10 mouse cellular contexts compared by ENCODE assay signal in the genomic region with DNA sequence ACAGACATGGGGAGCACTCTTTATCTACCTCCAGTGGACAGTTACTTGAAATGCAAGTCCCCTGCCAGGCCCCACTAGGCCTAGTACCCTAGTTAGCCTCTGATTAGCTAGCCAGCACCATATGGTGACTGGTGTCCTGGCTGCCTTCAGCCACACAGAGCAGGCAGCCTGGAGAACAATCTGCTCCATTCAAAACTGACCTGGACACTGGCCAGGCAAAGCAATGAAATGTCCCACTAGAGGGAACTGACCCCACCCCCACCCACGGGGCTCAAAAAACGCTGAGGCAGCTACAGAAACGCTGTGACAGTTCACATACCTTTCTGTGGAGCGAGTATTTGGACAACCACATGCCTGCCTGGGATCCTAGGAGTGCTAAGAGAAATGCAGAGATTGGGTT. TPM values are rescaled to one million over a fixed set of nuclear protein-coding genes. Genes with fewer than 3 reads are reported as not detected.
DNase-seq lines count a peak whose midpoint lies in the region; ATAC-seq lines count a peak whose summit lies in the region.
"Had no signal": no experiment of that assay in that cellular context is flagged by ENCODE, and none has a peak within 500 bp of the region (broad histone marks: within the 10 kb centered on the region; RNA-seq: fewer than 3 reads in every experiment).

No protein-coding gene starts in this region.

- H3K4me1 ChIP-seq in forebrain, embryonic 12.5 days, result peaks cover 51% of the 10 kb centered on the region
- peaks cover 51% of the 10 kb centered on the region for H3K4me1 ChIP-seq in kidney, embryonic 15.5 days
- peaks cover 17% of the 10 kb centered on the region for H3K4me1 ChIP-seq in midbrain, embryonic 11.5 days (ENCODE audit: control insufficient read depth, insufficient read depth, low read length)

- H3K27me3 ChIP-seq in forebrain, embryonic 12.5 days, result no peaks in the 10 kb centered on the region; the same call in 1 of the 2 replicates
- peaks cover 13% of the 10 kb centered on the region; the same call in 1 of the 2 replicates for H3K27me3 ChIP-seq in kidney, embryonic 15.5 days
- H3K27me3 ChIP-seq in midbrain, embryonic 11.5 days (ENCODE audit: control insufficient read depth, insufficient read depth, low read length), result no peaks in the 10 kb centered on the region

- H3K9ac ChIP-seq in forebrain, embryonic 12.5 days, result no peak overlapping the region; the same call in 1 of the 2 replicates
- H3K9ac ChIP-seq in kidney, embryonic 15.5 days, result no peak overlapping the region
- no peak overlapping the region; the same call in 1 of the 2 replicates for H3K9ac ChIP-seq in midbrain, embryonic 11.5 days (ENCODE audit: low read length)

- ATAC-seq in forebrain, embryonic 12.5 days (ENCODE audit: low FRiP score), result peak; percentile 32; the same call in 1 of the 2 replicates
- ATAC-seq in kidney, embryonic 15.5 days (replicated peaks; ENCODE audit: low FRiP score), result no peak
- ATAC-seq in midbrain, embryonic 11.5 days (ENCODE audit: low FRiP score), result no peak

- no peak overlapping the region for H3K4me3 ChIP-seq in forebrain, embryonic 12.5 days (replicated peaks)
- no peak overlapping the region for H3K4me3 ChIP-seq in kidney, embryonic 15.5 days (replicated peaks)
- H3K4me3 ChIP-seq in midbrain, embryonic 11.5 days (ENCODE audit: low read depth, low read length), result no peak overlapping the region

- peak overlapping the region; percentile 92 for H3K27ac ChIP-seq in forebrain, embryonic 12.5 days
- peak overlapping the region; percentile 71 for H3K27ac ChIP-seq in kidney, embryonic 15.5 days
- peak overlapping the region; percentile 7; the same call in 1 of the 2 replicates for H3K27ac ChIP-seq in midbrain, embryonic 11.5 days (ENCODE audit: low read depth, low read length)
- H3K27ac ChIP-seq: macrophage had no signal

- no peaks in the 10 kb centered on the region for H3K9me3 ChIP-seq in forebrain, embryonic 12.5 days
- H3K9me3 ChIP-seq in kidney, embryonic 15.5 days (replicated peaks), result no peaks in the 10 kb centered on the region
- no peaks in the 10 kb centered on the region for H3K9me3 ChIP-seq in midbrain, embryonic 11.5 days (ENCODE audit: control insufficient read depth, low read length)

- DNase-seq in embryo, embryonic 11 days, result peak; percentile 47
- no peak for DNase-seq in embryo, embryonic 9.5 days (ENCODE audit: extremely low spot score)
- DNase-seq in MN1 (ENCODE audit: low spot score), result peak; percentile 79
- no peak for DNase-seq in midbrain, embryonic 11.5 days (ENCODE audit: low spot score, missing footprints)
- no peak for DNase-seq in adrenal gland, adult 18-20 months (ENCODE audit: low spot score in 2 of 2)
- no peak for DNase-seq in frontal cortex, adult 2 months (ENCODE audit: extremely low spot score in 1 of 2, low spot score in 1 of 2)

- no peaks in the 10 kb centered on the region for H3K36me3 ChIP-seq in forebrain, embryonic 12.5 days (replicated peaks)
- no peaks in the 10 kb centered on the region for H3K36me3 ChIP-seq in kidney, embryonic 15.5 days
- H3K36me3 ChIP-seq in midbrain, embryonic 11.5 days (ENCODE audit: control insufficient read depth, insufficient read depth, low read length), result no peaks in the 10 kb centered on the region

- WGBS in forebrain, embryonic 12.5 days, result 26% methylated on average over 4 of the region's 4 CpGs
- WGBS in kidney, embryonic 15.5 days, result 31% methylated on average over 4 of the region's 4 CpGs
- WGBS in midbrain, embryonic 11.5 days, result 58% methylated on average over 4 of the region's 4 CpGs

- 0 out of 2 replicates have a peak overlapping the region, but pooled peaks have one; percentile 1 for H3K4me2 ChIP-seq in forebrain, embryonic 12.5 days
- H3K4me2 ChIP-seq in kidney, embryonic 15.5 days, result 0 out of 2 replicates have a peak overlapping the region, but pooled peaks have one; percentile 10
- no peak overlapping the region for H3K4me2 ChIP-seq in midbrain, embryonic 11.5 days

RNA-seq across cellular contexts. Expression of gene Chst3, which starts 24.0 kb away (rescaled TPM):
- polyA plus RNA-seq in forebrain, embryonic 12.5 days (2016; fragmentation: Nextera tagmentation; extraction: Ambion mirVana), result 3.7 and 4.0 TPM in 2 replicates
- polyA plus RNA-seq in kidney, embryonic 15.5 days (2015; fragmentation: Nextera tagmentation; extraction: Ambion mirVana), result 1.6 and 2.0 TPM in 2 replicates
- polyA plus RNA-seq in midbrain, embryonic 11.5 days (2014; fragmentation: Nextera tagmentation; extraction: Ambion mirVana), result 0.97 and 1.2 TPM in 2 replicates
- under 1 TPM; 0.77 to 0.86 TPM for total RNA-seq in adrenal gland, adult 18-20 months (2021)
- 1.8 TPM in 2 replicates for polyA plus RNA-seq in frontal cortex, adult 2 months (2012; rRNA removed)
- total RNA-seq: common myeloid progenitor, adult 5-6 weeks had no signal

Comparison
In these comparisons a context has a peak if more than half of its experiments do, and no peak if none do; other contexts are left out.
1. DNase-seq: peak in embryo, embryonic 11 days (single experiment) and MN1 (single experiment); none in embryo, embryonic 9.5 days (single experiment), midbrain, embryonic 11.5 days (single experiment), adrenal gland, adult 18-20 months (0 of 2) and frontal cortex, adult 2 months (0 of 2).
2. H3K27ac ChIP-seq: peak in every context shown above with its lines; median percentile 92 in forebrain, embryonic 12.5 days; 71 in kidney, embryonic 15.5 days; 7 in midbrain, embryonic 11.5 days.